Mouse (Mus musculus) hindbrain, embryonic 11.5 days (tissue): ENCODE measurements at regions not wholly inside any gene's neighbourhood (a gene's known extent, or its start where the extent isn't known, plus 50 kb on each side); places are given as distances from the start of the nearest gene placed in this dataset.

Experiments used
- ATAC-seq: fragments of 200-750 bp; cut with Nextera tagmentation; 2 replicates; pipeline ENCODE4 v1.8.0; 2017; ENCODE audit warnings: mild to moderate bottlenecking, moderate TSS enrichment, moderate library complexity; ENCODE audit not compliant: low FRiP score
- DNase-seq: peaks from one replicate; pipeline ENCODE4 v3.0.0-alpha.2; 2015; ENCODE audit warnings: low spot score
- H3K27ac ChIP-seq: fragments of 300-500 bp; sonication (generic); 2 replicates; pipeline ENCODE4 v1.5.1; 2014; ENCODE audit warnings: mild to moderate bottlenecking, low read depth, low read length
- H3K27me3 ChIP-seq: fragments of 300-500 bp; sonication (generic); 2 replicates; pipeline ENCODE4 v1.6.1; 2014; ENCODE audit warnings: mild to moderate bottlenecking, low read length, moderate library complexity, mixed read lengths; ENCODE audit not compliant: control insufficient read depth, insufficient read depth
- H3K36me3 ChIP-seq: fragments of 300-500 bp; sonication (generic); 2 replicates; pipeline ENCODE4 v1.6.1; 2014; ENCODE audit warnings: mild to moderate bottlenecking, low read length, moderate library complexity, mixed read lengths; ENCODE audit not compliant: control insufficient read depth, insufficient read depth
- H3K4me1 ChIP-seq: fragments of 300-500 bp; sonication (generic); replicated peaks from 2 replicates; pipeline ENCODE4 v1.6.1; 2014; ENCODE audit warnings: low read length, mixed read lengths; ENCODE audit not compliant: control insufficient read depth, insufficient read depth
- H3K4me2 ChIP-seq: fragments of 300-500 bp; sonication (generic); replicated peaks from 2 replicates; pipeline ENCODE4 v1.6.1; 2014; ENCODE audit warnings: mild to moderate bottlenecking, low read depth, low read length
- H3K4me3 ChIP-seq: fragments of 300-500 bp; sonication (generic); 2 replicates; pipeline ENCODE4 v1.5.1; 2014; ENCODE audit warnings: low read depth, low read length
- H3K9ac ChIP-seq: fragments of 300-500 bp; sonication (generic); 2 replicates; pipeline ENCODE4 v1.6.1; 2014; ENCODE audit warnings: low read depth, low read length
- H3K9me3 ChIP-seq: fragments of 300-500 bp; sonication (generic); 2 replicates; pipeline ENCODE4 v1.6.1; 2016; ENCODE audit warnings: low read length; ENCODE audit not compliant: control insufficient read depth
- WGBS: fragments of 180-500 bp; shearing (Covaris S2); extraction: QIAGEN DNeasy Blood & Tissue Kit; methylation state at CpG from one replicate; pipeline ENCODE4 v1.1.7; 2014; 5-methylcytosine and 5-hydroxymethylcytosine counted together

GRCm38 (mm10) chr14:73861782-73862181, 200.8 kb downstream of the Gm21750 start:
- no peak overlapping the region for H3K27ac ChIP-seq
- H3K27me3 ChIP-seq = no peaks in the 10 kb centered on the region
- no peak overlapping the region for H3K9ac ChIP-seq
- H3K4me1 ChIP-seq = no peaks in the 10 kb centered on the region
- no peak overlapping the region for H3K4me3 ChIP-seq
- DNase-seq (peak; percentile 6), ATAC-seq (no peak)
- 56% methylated on average over 2 of the region's 2 CpGs for WGBS
- H3K9me3 ChIP-seq = no peaks in the 10 kb centered on the region
- H3K4me2 ChIP-seq = no peak overlapping the region
- H3K36me3 ChIP-seq = no peaks in the 10 kb centered on the region

DNA sequence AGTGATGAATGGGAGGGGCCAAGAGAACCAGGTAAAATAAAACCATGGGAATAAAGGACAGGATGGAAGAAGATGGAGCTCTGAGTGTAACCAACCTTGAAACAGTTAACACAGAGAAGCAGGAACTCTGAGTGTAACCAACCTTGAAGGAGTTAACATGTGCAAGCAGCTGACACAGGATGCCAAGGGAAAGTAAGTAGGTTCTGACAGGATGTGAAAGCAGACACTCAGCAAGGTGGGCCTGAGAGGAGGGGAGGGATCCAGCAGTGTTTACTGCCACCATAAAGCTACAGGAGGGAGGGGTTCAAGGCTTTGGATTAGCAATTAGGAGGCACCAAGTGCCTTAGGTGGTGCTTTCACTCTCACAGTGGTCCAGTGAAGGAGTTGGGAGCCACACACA, 213.3 kb downstream of the Gm21750 start:
- Histone ChIP-seq H3K4me1 (no peaks in the 10 kb centered on the region), H3K4me3 (no peak overlapping the region)

DNA sequence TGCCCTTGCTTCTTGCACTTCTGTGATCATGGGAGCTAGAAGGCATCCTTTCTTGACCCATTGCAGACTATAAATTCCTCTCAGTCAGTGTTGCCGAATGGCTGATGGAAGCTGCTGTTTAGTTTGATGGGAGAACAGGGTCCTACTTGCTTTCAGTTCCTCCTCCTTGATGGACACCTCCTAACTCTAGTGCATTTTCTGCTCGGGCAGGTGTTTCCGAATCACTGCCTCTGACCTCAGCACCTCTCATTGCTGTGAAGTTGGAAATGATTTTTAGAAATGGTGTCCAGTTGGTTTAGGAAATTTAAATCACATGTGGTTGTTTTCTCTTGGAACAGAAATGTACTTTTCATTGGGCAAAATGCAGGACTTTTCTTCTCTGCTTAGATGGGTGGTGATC, 214.9 kb downstream of the Gm21750 start:
- ATAC-seq = no peak
- DNase-seq = no peak
- Histone ChIP-seq H3K4me3 (no peak overlapping the region), H3K4me2 (no peak overlapping the region), H3K36me3 (no peaks in the 10 kb centered on the region), H3K9ac (no peak overlapping the region), H3K4me1 (no peaks in the 10 kb centered on the region), H3K27me3 (no peaks in the 10 kb centered on the region), H3K27ac (no peak overlapping the region), H3K9me3 (no peaks in the 10 kb centered on the region)
- WGBS = 85% methylated on average over 3 of the region's 3 CpGs

More for the DNA sequence above, 213.3 kb downstream of the Gm21750 start:
- H3K4me2 ChIP-seq = no peak overlapping the region
- no peaks in the 10 kb centered on the region for H3K36me3 ChIP-seq
- H3K27ac ChIP-seq = no peak overlapping the region
- no peaks in the 10 kb centered on the region for H3K9me3 ChIP-seq
- no peaks in the 10 kb centered on the region for H3K27me3 ChIP-seq
- no peak overlapping the region for H3K9ac ChIP-seq
- no peak for DNase-seq
- ATAC-seq = no peak

GRCm38 (mm10) chr14:73878267-73878666, 217.2 kb downstream of the Gm21750 start:
- 93% methylated on average over 1 of the region's 1 CpGs for WGBS
- no peak for DNase-seq
- no peaks in the 10 kb centered on the region for H3K27me3 ChIP-seq

GRCm38 (mm10) chr14:73878866-73879419, 217.9 kb downstream of the Gm21750 start:
- ATAC-seq (no peak), DNase-seq (no peak)
- no peaks in the 10 kb centered on the region for H3K36me3 ChIP-seq
- no peak overlapping the region for H3K4me2 ChIP-seq
- H3K27me3 ChIP-seq = no peaks in the 10 kb centered on the region
- no peaks in the 10 kb centered on the region for H3K9me3 ChIP-seq
- H3K4me3 ChIP-seq = no peak overlapping the region
- no peak overlapping the region for H3K9ac ChIP-seq
- WGBS = 58% methylated on average over 3 of the region's 3 CpGs
- no peak overlapping the region for H3K27ac ChIP-seq
- no peaks in the 10 kb centered on the region for H3K4me1 ChIP-seq

More at GRCm38 (mm10) chr14:73878267-73878666, 217.2 kb downstream of the Gm21750 start:
- Histone ChIP-seq H3K4me2 (no peak overlapping the region), H3K9ac (no peak overlapping the region), H3K4me3 (no peak overlapping the region), H3K4me1 (no peaks in the 10 kb centered on the region), H3K9me3 (no peaks in the 10 kb centered on the region), H3K36me3 (no peaks in the 10 kb centered on the region), H3K27ac (no peak overlapping the region)
- ATAC-seq = no peak

GRCm38 (mm10) chr14:73891451-73891850, 230.4 kb downstream of the Gm21750 start:
- no peak for ATAC-seq
- Histone ChIP-seq H3K27me3 (no peaks in the 10 kb centered on the region), H3K36me3 (no peaks in the 10 kb centered on the region), H3K4me2 (no peak overlapping the region), H3K27ac (no peak overlapping the region), H3K4me1 (no peaks in the 10 kb centered on the region), H3K9ac (no peak overlapping the region), H3K4me3 (no peak overlapping the region), H3K9me3 (no peaks in the 10 kb centered on the region)
- WGBS = 79% methylated on average over 2 of the region's 2 CpGs
- no peak for DNase-seq

- no peaks in the 10 kb centered on the region for H3K36me3 ChIP-seq
- H3K9me3 ChIP-seq = no peaks in the 10 kb centered on the region
- H3K4me3 ChIP-seq = no peak overlapping the region
- no peak overlapping the region for H3K9ac ChIP-seq
- no peak overlapping the region for H3K4me2 ChIP-seq
- 68% methylated on average over 2 of the region's 2 CpGs for WGBS
- DNase-seq = no peak
- H3K27me3 ChIP-seq = no peaks in the 10 kb centered on the region
- no peak overlapping the region for H3K27ac ChIP-seq
- H3K4me1 ChIP-seq = no peaks in the 10 kb centered on the region
- no peak for ATAC-seq
Observed at GRCm38 (mm10) chr14:73894844-73895243, 233.8 kb downstream of the Gm21750 start.

- H3K27ac ChIP-seq = no peak overlapping the region
- H3K4me2 ChIP-seq = no peak overlapping the region
- H3K36me3 ChIP-seq = no peaks in the 10 kb centered on the region
- DNase-seq (no peak), ATAC-seq (no peak)
- no peaks in the 10 kb centered on the region for H3K9me3 ChIP-seq
- 79% methylated on average over 3 of the region's 3 CpGs for WGBS
- H3K27me3 ChIP-seq = no peaks in the 10 kb centered on the region
- no peaks in the 10 kb centered on the region for H3K4me1 ChIP-seq
- H3K9ac ChIP-seq = no peak overlapping the region
- H3K4me3 ChIP-seq = no peak overlapping the region
Observed at GRCm38 (mm10) chr14:73895266-73895665, 234.2 kb downstream of the Gm21750 start.

- H3K4me3 ChIP-seq = no peak overlapping the region
- H3K27me3 ChIP-seq = no peaks in the 10 kb centered on the region
- no peaks in the 10 kb centered on the region for H3K4me1 ChIP-seq
- no peak overlapping the region for H3K4me2 ChIP-seq
- H3K9ac ChIP-seq = no peak overlapping the region
- H3K36me3 ChIP-seq = no peaks in the 10 kb centered on the region
- no peak overlapping the region for H3K27ac ChIP-seq
- DNase-seq = no peak
- ATAC-seq = no peak
- H3K9me3 ChIP-seq = no peaks in the 10 kb centered on the region
Observed at GRCm38 (mm10) chr14:73899078-73899477, 238.1 kb downstream of the Gm21750 start.
